Mouse (Mus musculus) forebrain, embryonic 16.5 days (tissue): Measurements from ENCODE around the gene Itgae. TPM values are rescaled to one million over a fixed set of nuclear protein-coding genes. Genes with fewer than 3 reads are reported as not detected.
"Not testable (repeated sequence)": the region's sequence is repeated elsewhere in the genome, so short reads cannot be mapped to it uniquely, and the experiment has no call there.

Experiments used
- ATAC-seq: fragments of 200-750 bp; cut with Nextera tagmentation; 2 replicates; pipeline ENCODE4 v1.8.0; 2017; ENCODE audit warnings: mild to moderate bottlenecking, moderate library complexity
- H3K27ac ChIP-seq: fragments of 300-500 bp; sonication (generic); 2 replicates; pipeline ENCODE4 v1.5.1; 2014; ENCODE audit warnings: low read length, control low read depth
- H3K27me3 ChIP-seq: fragments of 300-500 bp; sonication (generic); replicated peaks from 2 replicates; pipeline ENCODE4 v1.6.1; 2014; ENCODE audit warnings: low read length; ENCODE audit not compliant: control insufficient read depth, insufficient read depth
- H3K36me3 ChIP-seq: fragments of 300-500 bp; sonication (generic); 2 replicates; pipeline ENCODE4 v1.6.1; 2014; ENCODE audit not compliant: control insufficient read depth, insufficient read depth
- H3K4me1 ChIP-seq: fragments of 300-500 bp; sonication (generic); replicated peaks from 2 replicates; pipeline ENCODE4 v1.6.1; 2014; ENCODE audit warnings: low read length; ENCODE audit not compliant: control insufficient read depth, insufficient read depth
- H3K4me2 ChIP-seq: fragments of 300-500 bp; sonication (generic); 2 replicates; pipeline ENCODE4 v1.6.1; 2014; ENCODE audit warnings: mild to moderate bottlenecking, low read length, control low read depth
- H3K4me3 ChIP-seq: fragments of 300-500 bp; sonication (generic); replicated peaks from 2 replicates; pipeline ENCODE4 v1.5.1; 2014; ENCODE audit warnings: mild to moderate bottlenecking, low read length, control low read depth
- H3K9ac ChIP-seq: fragments of 300-500 bp; sonication (generic); replicated peaks from 2 replicates; pipeline ENCODE4 v1.6.1; 2014; ENCODE audit warnings: low read depth, low read length, control low read depth
- H3K9me3 ChIP-seq: fragments of 300-500 bp; sonication (generic); 2 replicates; pipeline ENCODE4 v1.6.1; 2016; ENCODE audit warnings: low read length; ENCODE audit not compliant: control insufficient read depth
- WGBS: fragments of 180-500 bp; shearing (Covaris S2); extraction: QIAGEN DNeasy Blood & Tissue Kit; methylation state at CpG from one replicate; pipeline ENCODE4 v1.1.7; 2014; 5-methylcytosine and 5-hydroxymethylcytosine counted together
- polyA plus RNA-seq: library from polyadenylated mRNA; unstranded; fragments of >200 nt; fragmentation: Nextera tagmentation; extraction: Ambion mirVana; gene quantifications from 2 replicates; pipeline ENCODE4 v1.2.1, GENCODE M21; 2015

Itgae gene
- polyA plus RNA-seq, 1 experiment from 2014 or later, result 0.14 TPM

DNA sequence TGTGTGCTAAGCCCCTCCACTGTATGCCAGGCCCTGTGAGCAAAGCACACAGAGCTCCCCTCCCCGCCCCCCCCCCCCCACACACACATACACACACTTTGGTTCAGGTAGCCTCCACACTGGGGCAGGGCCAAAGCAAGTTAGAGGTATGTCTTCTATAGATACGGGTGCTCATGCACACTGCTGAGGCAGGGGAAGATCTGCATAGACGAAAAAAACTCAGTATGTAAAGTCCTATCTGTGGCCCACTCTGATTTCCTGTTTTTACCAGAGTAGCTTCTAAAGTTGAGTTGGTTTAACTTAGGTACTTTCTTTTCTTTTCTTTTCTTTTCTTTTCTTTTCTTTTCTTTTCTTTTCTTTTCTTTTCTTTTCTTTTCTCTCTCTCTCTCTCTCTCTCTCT is 14.9 kb downstream of the Itgae start:
- Histone ChIP-seq H3K27me3 (no peaks in the 10 kb centered on the region), H3K4me2 (no peak overlapping the region), H3K27ac (no peak overlapping the region), H3K9ac (no peak overlapping the region), H3K4me3 (no peak overlapping the region), H3K9me3 (no peaks in the 10 kb centered on the region), H3K4me1 (no peaks in the 10 kb centered on the region), H3K36me3 (no peaks in the 10 kb centered on the region)
- ATAC-seq, result no peak
- WGBS, result 55% methylated on average over 3 of the region's 3 CpGs

- 44% methylated on average over 3 of the region's 3 CpGs for WGBS
- not testable (repeated sequence) for H3K27me3 ChIP-seq, H3K4me2 ChIP-seq, H3K36me3 ChIP-seq, H3K27ac ChIP-seq, H3K9me3 ChIP-seq, H3K9ac ChIP-seq, ATAC-seq, H3K4me1 ChIP-seq, H3K4me3 ChIP-seq
These were observed 17.0 kb downstream of the Itgae start for GRCm38 (mm10) chr11:73107358-73107757.

DNA sequence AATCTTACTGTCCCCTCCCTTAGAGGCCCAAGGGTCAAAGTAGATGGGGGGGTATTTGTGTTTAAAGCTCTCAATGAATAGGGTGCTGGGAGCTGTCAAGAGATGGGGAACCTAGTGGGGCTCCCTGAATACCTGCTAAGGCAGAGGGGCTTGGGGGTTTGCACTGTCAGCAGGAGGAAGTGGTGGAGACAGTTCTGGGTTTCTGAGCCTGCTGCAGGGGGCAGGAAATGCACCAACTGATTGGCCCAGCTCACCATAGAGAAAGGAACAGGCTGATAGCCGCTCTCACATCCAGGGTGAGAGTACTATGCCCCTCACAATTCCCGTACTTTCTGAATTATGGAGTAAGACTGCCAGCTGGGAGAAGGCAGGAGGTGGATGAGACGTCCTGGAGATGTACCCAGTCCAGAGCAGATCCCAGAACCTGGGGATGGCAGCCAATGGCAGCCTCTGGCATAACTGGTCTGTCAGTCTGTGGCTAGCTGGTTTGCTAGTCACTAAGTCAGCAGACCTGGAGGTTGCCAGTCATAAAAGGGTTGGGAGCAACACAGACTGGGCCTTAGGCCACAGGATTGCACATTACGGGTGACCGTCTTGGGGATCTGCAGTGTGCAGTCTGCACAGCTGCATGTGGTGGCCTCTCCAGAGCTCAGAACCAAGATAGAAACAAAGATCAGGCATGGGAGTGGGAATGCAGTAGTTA is 18.0 kb downstream of the Itgae start:
- no peak for ATAC-seq
- no peak overlapping the region for H3K9ac ChIP-seq
- no peak overlapping the region for H3K4me2 ChIP-seq
- no peaks in the 10 kb centered on the region for H3K9me3 ChIP-seq
- no peak overlapping the region for H3K27ac ChIP-seq
- H3K36me3 ChIP-seq, result no peaks in the 10 kb centered on the region
- H3K4me1 ChIP-seq, result no peaks in the 10 kb centered on the region
- 76% methylated on average over 5 of the region's 5 CpGs for WGBS
- H3K4me3 ChIP-seq, result no peak overlapping the region
- no peaks in the 10 kb centered on the region for H3K27me3 ChIP-seq

GRCm38 (mm10) chr11:73108898-73109625 is 18.7 kb downstream of the Itgae start:
- Histone ChIP-seq H3K4me1 (no peaks in the 10 kb centered on the region), H3K27me3 (no peaks in the 10 kb centered on the region), H3K9me3 (no peaks in the 10 kb centered on the region), H3K9ac (no peak overlapping the region), H3K27ac (no peak overlapping the region), H3K4me3 (no peak overlapping the region), H3K36me3 (no peaks in the 10 kb centered on the region), H3K4me2 (no peak overlapping the region)
- no peak for ATAC-seq
- whole genome bisulfite sequencing, result 85% methylated on average over 14 of the region's 14 CpGs

DNA sequence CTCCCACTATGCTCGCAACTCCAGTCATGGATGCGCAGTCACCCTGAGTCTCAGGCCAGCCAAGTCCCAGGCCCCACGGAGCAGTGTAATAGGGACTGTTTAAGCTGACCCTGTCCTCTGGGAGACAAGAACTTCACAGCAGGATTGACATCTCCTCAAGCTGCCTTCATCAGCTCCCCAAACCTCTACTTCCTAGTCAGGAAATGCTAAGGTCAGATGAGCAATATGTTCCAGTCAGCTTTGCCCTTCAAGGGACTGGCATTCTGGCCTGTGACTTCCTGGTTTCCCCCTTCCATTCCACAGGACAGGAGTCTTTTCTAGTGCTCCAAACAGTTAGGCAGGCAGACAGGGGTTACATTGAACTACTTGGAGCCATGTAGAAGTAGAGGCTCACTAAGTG is 19.6 kb downstream of the Itgae start:
- 84% methylated on average over 3 of the region's 3 CpGs for WGBS

DNA sequence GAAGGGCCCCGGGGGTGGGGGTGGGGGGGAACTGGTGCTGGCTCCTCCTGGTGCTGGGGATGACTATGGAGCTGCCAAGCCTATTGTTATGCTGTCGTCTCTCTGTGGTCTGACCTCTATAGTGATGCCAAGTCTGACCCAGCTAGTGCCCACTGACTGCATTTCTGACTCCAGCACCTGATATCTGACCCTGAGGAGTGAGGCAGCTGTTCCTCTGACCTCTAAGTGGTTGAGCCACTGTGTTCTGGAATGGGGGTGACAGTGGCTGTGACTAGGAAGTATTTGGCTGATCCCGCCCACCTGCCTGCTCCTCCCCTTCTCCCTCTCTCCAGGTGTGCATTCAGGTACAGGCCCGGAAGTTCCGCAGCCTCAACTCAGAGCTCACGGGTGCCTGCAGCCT is 21.0 kb downstream of the Itgae start:
- H3K9me3 ChIP-seq, result no peaks in the 10 kb centered on the region
- no peaks in the 10 kb centered on the region for H3K4me1 ChIP-seq
- no peak overlapping the region for H3K27ac ChIP-seq
- no peak overlapping the region for H3K4me3 ChIP-seq
- 75% methylated on average over 6 of the region's 6 CpGs for WGBS
- no peaks in the 10 kb centered on the region for H3K36me3 ChIP-seq
- H3K27me3 ChIP-seq, result no peaks in the 10 kb centered on the region
- no peak overlapping the region for H3K4me2 ChIP-seq
- no peak overlapping the region for H3K9ac ChIP-seq
- no peak for ATAC-seq

More for the DNA sequence above, 19.6 kb downstream of the Itgae start:
- no peak overlapping the region for H3K27ac ChIP-seq
- no peak overlapping the region for H3K9ac ChIP-seq
- no peaks in the 10 kb centered on the region for H3K9me3 ChIP-seq
- H3K36me3 ChIP-seq, result no peaks in the 10 kb centered on the region
- no peaks in the 10 kb centered on the region for H3K27me3 ChIP-seq
- no peak for ATAC-seq
- H3K4me3 ChIP-seq, result no peak overlapping the region
- H3K4me2 ChIP-seq, result no peak overlapping the region
- H3K4me1 ChIP-seq, result no peaks in the 10 kb centered on the region

DNA sequence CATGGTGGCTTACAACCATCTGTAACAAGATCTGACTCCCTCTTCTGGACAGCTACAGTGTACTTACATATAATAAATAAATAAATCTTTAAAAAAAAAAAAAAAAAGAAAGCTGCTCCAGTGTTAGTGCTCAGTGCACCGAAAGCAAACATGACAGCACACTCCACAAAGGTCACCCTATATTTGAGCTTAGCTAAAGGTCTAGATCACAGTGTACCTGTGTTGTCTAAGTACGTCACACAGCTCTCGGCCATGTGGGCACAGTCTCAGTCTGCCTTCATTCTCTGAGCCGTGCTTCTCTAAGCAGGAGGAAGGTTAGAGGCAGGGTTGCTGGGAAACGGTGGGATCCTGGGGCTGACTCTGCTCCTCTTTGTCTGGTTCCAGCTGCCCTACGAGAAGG is 36.1 kb downstream of the Itgae start:
- H3K4me2 ChIP-seq, result no peak overlapping the region
- no peaks in the 10 kb centered on the region for H3K9me3 ChIP-seq
- H3K4me1 ChIP-seq, result no peaks in the 10 kb centered on the region
- no peak overlapping the region for H3K9ac ChIP-seq
- no peak overlapping the region for H3K4me3 ChIP-seq
- ATAC-seq, result no peak
- H3K36me3 ChIP-seq, result no peaks in the 10 kb centered on the region
- WGBS, result 93% methylated on average over 6 of the region's 6 CpGs
- no peaks in the 10 kb centered on the region for H3K27me3 ChIP-seq
- no peak overlapping the region for H3K27ac ChIP-seq

DNA sequence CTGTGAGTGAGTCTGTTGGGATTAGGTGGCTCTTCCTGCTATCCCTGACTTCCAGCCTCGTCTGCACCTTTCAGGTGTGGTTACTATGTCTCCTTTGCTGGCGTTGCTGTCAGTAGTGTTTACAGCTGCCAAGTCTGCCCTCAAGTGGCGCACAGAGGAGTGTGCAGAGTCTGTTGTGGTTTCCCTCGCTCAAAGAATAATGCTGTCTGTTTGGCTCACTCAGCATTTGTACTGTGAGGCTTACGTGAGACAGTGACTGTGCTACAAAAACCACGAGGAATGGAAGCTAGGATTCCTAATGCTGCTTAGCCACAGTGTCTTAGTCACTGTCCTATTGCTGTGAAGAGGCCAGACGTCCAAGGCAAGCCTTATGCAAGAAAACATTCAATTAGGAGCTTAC is 40.6 kb downstream of the Itgae start:
- Histone ChIP-seq H3K27ac (no peak overlapping the region), H3K4me2 (no peak overlapping the region), H3K4me3 (no peak overlapping the region), H3K36me3 (no peaks in the 10 kb centered on the region), H3K4me1 (0 out of 2 replicates have a peak, but pooled peaks cover under 1% of the 10 kb centered on the region), H3K27me3 (no peaks in the 10 kb centered on the region), H3K9ac (no peak overlapping the region), H3K9me3 (no peaks in the 10 kb centered on the region)
- WGBS, result 83% methylated on average over 7 of the region's 7 CpGs
- ATAC-seq, result no peak

DNA sequence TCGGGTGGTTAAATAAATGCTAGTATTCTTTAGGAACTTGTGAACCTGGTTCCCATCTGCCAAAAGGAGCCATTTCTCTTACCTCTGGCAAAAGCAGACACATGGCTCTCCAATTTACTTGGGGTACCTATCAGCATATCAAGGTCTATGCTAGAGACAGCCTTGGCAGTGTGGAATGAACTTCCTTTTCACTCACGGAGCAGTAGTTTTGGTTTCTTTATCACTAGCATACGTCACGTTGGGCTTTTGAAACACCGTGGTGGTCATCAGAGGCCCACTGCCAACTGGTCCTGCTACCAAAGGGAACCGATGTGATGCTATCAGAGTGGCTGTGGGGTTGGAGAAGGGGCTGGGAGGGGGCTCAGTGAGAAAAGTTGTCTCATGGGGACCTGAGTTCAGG is 42.6 kb downstream of the Itgae start:
- Histone ChIP-seq H3K36me3 (no peaks in the 10 kb centered on the region), H3K9me3 (no peaks in the 10 kb centered on the region), H3K4me3 (no peak overlapping the region), H3K27me3 (no peaks in the 10 kb centered on the region), H3K9ac (no peak overlapping the region), H3K4me2 (no peak overlapping the region), H3K4me1 (peaks cover 12% of the 10 kb centered on the region), H3K27ac (no peak overlapping the region)
- no peak for ATAC-seq
- WGBS, result 96% methylated on average over 6 of the region's 6 CpGs
